Mouse (Mus musculus) CD8-positive naive resting alpha-beta T cell, adult 57 days (primary cell): ENCODE measurements around the gene Cnr1. TPM values are rescaled to one million over a fixed set of nuclear protein-coding genes. Genes with fewer than 3 reads are reported as not detected.

Experiments used
- total RNA-seq: library from RNA; stranded (reverse); gene quantifications from one replicate; pipeline ENCODE4 v1.2.4, GENCODE M21; 2023

The Cnr1 gene
- total RNA-seq, result not detected

DNA sequence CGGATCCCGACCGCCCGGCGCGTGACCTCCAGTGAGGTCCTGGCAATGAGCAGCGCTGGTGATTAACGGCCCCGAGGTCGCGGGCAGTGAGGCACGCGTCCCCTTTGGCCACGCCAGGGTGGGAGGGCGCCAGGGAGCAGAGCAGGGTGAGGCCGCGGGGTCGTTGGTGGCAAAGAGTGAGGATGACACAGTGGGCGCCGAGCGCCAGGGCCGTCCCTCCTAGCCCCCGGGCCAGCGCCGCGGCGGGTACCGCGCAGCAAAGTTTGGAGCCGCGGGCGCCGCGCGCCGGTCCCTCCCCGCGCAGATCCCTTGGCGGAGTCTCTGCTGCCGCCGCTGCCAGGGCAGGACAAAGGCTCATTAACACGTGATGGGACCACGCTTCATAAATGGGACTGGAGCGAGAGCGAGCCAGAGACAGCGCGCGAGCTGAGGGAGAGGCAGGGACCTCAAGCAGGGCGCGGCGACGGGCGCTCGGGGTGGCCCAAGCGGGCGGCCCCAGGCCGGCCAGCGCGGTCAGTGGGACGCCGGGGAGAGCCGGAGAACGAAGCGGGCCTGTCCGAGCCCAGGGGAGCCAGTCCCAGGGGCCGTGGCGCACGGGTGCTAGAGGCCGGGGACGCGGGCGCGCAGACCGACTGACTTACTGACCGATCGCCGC lies at the start of gene Cnr1:
Gene Cnr1, plus strand, starts transcription at position 360 of the 655 bp plus-strand sequence.

Other genes starting within 250 kb of the Cnr1 start
- 1.4 TPM for gene Spaca1, start 125.6 kb downstream of the Cnr1 start, total RNA-seq